Mouse (Mus musculus): Measurements from ENCODE around the gene Dcaf8. TPM values are rescaled to one million over a fixed set of nuclear protein-coding genes. Genes with fewer than 3 reads are reported as not detected.
"Not testable (repeated sequence)": the region's sequence is repeated elsewhere in the genome, so short reads cannot be mapped to it uniquely, and the experiment has no call there.

The Dcaf8 gene
- polyA plus RNA-seq, 1 experiment from 2014 or later = 133 TPM

- H3K4me3 ChIP-seq = no peak overlapping the region
- no peak overlapping the region for H3K9ac ChIP-seq (replicated peaks)
- no peaks in the 10 kb centered on the region for H3K36me3 ChIP-seq
- H3K27me3 ChIP-seq = no peaks in the 10 kb centered on the region
- H3K27ac ChIP-seq (replicated peaks) = no peak overlapping the region
- no peaks in the 10 kb centered on the region for H3K9me3 ChIP-seq
- no peak overlapping the region for H3K4me2 ChIP-seq (replicated peaks)
- WGBS = 97% methylated on average over 2 of the region's 2 CpGs
- no peak for ATAC-seq (ENCODE audit: low FRiP score, low read depth)
- H3K4me1 ChIP-seq = no peaks in the 10 kb centered on the region
These were observed 80.3 kb downstream of the Dcaf8 start for GRCm38 (mm10) chr1:172228209-172228608.

- Histone ChIP-seq H3K9ac (replicated peaks) (no peak overlapping the region), H3K27me3 (no peaks in the 10 kb centered on the region), H3K27ac (replicated peaks) (no peak overlapping the region), H3K9me3 (no peaks in the 10 kb centered on the region), H3K4me3 (no peak overlapping the region), H3K36me3 (no peaks in the 10 kb centered on the region), H3K4me1 (no peaks in the 10 kb centered on the region), H3K4me2 (replicated peaks) (no peak overlapping the region)
- WGBS = 86% methylated on average over 1 of the region's 1 CpGs
- ATAC-seq (ENCODE audit: low FRiP score, low read depth) = no peak
These were observed 81.3 kb downstream of the Dcaf8 start for GRCm38 (mm10) chr1:172229215-172229614.

DNA sequence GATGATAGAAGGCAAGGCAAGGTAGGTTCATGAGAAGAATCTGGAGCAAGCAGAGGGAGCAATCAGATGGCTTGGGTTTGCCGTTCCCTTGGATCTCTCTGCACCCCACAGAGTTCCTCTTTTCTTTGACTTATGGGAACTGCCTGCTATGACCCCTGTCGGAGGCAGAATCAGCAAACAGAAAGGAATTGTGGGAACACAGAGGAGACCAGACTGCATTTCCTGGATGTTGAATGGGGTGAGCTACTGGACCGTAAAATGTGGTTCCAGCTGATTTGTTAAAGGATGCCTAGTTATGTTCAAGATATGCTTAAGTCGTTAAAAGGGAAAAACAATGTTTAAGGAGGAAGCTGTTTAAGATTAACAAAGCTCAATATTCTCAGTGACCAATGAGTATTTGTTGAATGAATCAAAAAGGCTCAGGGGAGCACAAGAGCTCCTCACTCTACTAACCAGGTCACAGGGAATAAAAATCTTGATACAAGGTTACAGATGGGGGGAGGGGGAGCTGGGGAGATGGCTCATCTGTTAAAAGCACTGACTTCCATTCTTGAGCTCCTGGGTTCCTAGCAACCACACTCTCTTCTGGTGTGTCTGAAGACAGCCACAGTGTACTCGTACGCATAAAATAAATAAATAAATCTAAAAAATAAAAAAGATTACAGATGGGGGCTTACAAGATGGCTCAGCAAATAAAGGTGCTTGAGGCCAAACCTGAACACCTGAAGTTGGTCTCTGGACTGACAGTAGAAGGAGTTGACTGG, 93.2 kb downstream of the Dcaf8 start:
- Histone ChIP-seq H3K9me3 (no peaks in the 10 kb centered on the region), H3K36me3 (no peaks in the 10 kb centered on the region), H3K9ac (replicated peaks) (no peak overlapping the region), H3K4me2 (replicated peaks) (no peak overlapping the region), H3K27me3 (peaks cover 19% of the 10 kb centered on the region), H3K4me3 (no peak overlapping the region), H3K4me1 (peaks cover 22% of the 10 kb centered on the region), H3K27ac (replicated peaks) (no peak overlapping the region)
- ATAC-seq (ENCODE audit: low FRiP score, low read depth) = no peak
- WGBS = 32% methylated on average over 6 of the region's 6 CpGs

GRCm38 (mm10) chr1:172242401-172242800, 94.5 kb downstream of the Dcaf8 start:
- Histone ChIP-seq H3K36me3 (no peaks in the 10 kb centered on the region), H3K4me1 (peaks cover 22% of the 10 kb centered on the region), H3K9ac (replicated peaks) (no peak overlapping the region), H3K27ac (replicated peaks) (0 out of 2 replicates have a peak overlapping the region, but pooled peaks have one; percentile 30), H3K27me3 (peaks cover 19% of the 10 kb centered on the region), H3K4me3 (no peak overlapping the region), H3K4me2 (replicated peaks) (no peak overlapping the region), H3K9me3 (no peaks in the 10 kb centered on the region)
- ATAC-seq (ENCODE audit: low FRiP score, low read depth) = peak; percentile 83
- WGBS = 21% methylated on average over 2 of the region's 2 CpGs

DNA sequence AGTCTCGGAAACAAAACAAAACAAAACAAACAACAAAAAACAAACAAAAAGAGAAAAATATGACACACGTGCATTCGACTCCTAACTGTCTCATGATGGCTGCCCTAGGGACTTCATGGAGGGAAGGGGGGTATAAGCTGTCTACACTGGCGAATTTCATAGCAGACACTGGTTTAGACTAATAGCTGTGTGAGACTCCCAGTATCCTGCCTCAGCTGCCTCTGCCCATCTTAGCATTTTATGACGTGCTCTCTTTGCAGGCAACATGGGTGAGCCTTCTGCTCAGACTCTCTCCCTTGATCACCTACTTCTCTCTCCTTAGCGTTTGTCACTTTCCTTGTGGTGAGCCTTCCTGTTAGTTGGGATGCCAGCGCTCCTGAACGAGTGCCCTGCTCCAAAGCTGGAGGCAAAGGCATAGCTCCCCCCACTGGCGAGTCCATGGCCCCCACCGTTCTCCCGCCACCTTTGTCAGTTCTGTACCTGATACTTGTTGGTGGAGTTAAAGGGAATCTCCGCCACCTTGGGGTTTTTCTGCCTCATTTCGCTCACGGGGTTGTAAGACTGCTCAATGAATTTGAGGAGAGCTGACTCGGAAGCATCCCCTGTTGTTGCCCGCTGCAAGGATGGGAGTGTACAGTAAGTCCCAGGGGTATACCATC, 95.8 kb downstream of the Dcaf8 start:
- Histone ChIP-seq H3K9me3 (no peaks in the 10 kb centered on the region), H3K4me3 (no peak overlapping the region), H3K27ac (replicated peaks) (no peak overlapping the region), H3K9ac (replicated peaks) (no peak overlapping the region), H3K4me1 (peaks cover 22% of the 10 kb centered on the region), H3K27me3 (peaks cover 19% of the 10 kb centered on the region), H3K4me2 (replicated peaks) (no peak overlapping the region; the same call in 1 of the 2 replicates), H3K36me3 (no peaks in the 10 kb centered on the region)
- ATAC-seq (ENCODE audit: low FRiP score, low read depth) = no peak
- 29% methylated on average over 16 of the region's 16 CpGs for WGBS

- not testable (repeated sequence) for H3K9ac ChIP-seq (replicated peaks); H3K27ac ChIP-seq (replicated peaks); H3K9me3 ChIP-seq; H3K4me3 ChIP-seq; ATAC-seq (ENCODE audit: low FRiP score, low read depth); H3K36me3 ChIP-seq
- Histone ChIP-seq H3K4me1 (peaks cover 22% of the 10 kb centered on the region), H3K27me3 (peaks cover 19% of the 10 kb centered on the region), H3K4me2 (replicated peaks) (0 out of 2 replicates have a peak overlapping the region, but pooled peaks have one; percentile 4)
- 48% methylated on average over 23 of the region's 23 CpGs for whole genome bisulfite sequencing
These were observed 96.8 kb downstream of the Dcaf8 start for GRCm38 (mm10) chr1:172244645-172245044.

Other genes with a start within 250 kb of the Dcaf8 start
- not detected in 2 replicates for gene Slamf6, start 230.6 kb upstream of the Dcaf8 start, polyA plus RNA-seq (2016; fragmentation: Nextera tagmentation; extraction: Ambion mirVana)
- gene Vangl2, start 119.6 kb upstream of the Dcaf8 start, polyA plus RNA-seq (2016; fragmentation: Nextera tagmentation; extraction: Ambion mirVana) = 56.9 and 60.9 TPM in 2 replicates
- gene Nhlh1, start 90.5 kb upstream of the Dcaf8 start, polyA plus RNA-seq (2016; fragmentation: Nextera tagmentation; extraction: Ambion mirVana) = 11.1 and 11.5 TPM in 2 replicates
- gene Copa, start 65.6 kb upstream of the Dcaf8 start, polyA plus RNA-seq (2016; fragmentation: Nextera tagmentation; extraction: Ambion mirVana) = 219 and 220 TPM in 2 replicates
- gene Ncstn, start 65.3 kb upstream of the Dcaf8 start, polyA plus RNA-seq (2016; fragmentation: Nextera tagmentation; extraction: Ambion mirVana) = 123 and 128 TPM in 2 replicates
- gene Pex19, start 21.3 kb upstream of the Dcaf8 start, polyA plus RNA-seq (2016; fragmentation: Nextera tagmentation; extraction: Ambion mirVana) = 168 and 185 TPM in 2 replicates
- gene Pea15a, start 58.7 kb downstream of the Dcaf8 start, polyA plus RNA-seq (2016; fragmentation: Nextera tagmentation; extraction: Ambion mirVana) = 350 and 356 TPM in 2 replicates
- gene Casq1, start 71.8 kb downstream of the Dcaf8 start, polyA plus RNA-seq (2016; fragmentation: Nextera tagmentation; extraction: Ambion mirVana) = 1.9 and 2.1 TPM in 2 replicates
- gene Atp1a4, start 110.3 kb downstream of the Dcaf8 start, polyA plus RNA-seq (2016; fragmentation: Nextera tagmentation; extraction: Ambion mirVana) = not detected in 2 replicates
- 103 and 106 TPM in 2 replicates for gene Igsf8, start 113.6 kb downstream of the Dcaf8 start, polyA plus RNA-seq (2016; fragmentation: Nextera tagmentation; extraction: Ambion mirVana)
- 12.8 and 13.2 TPM in 2 replicates for gene Atp1a2, start 150.0 kb downstream of the Dcaf8 start, polyA plus RNA-seq (2016; fragmentation: Nextera tagmentation; extraction: Ambion mirVana)
- gene Kcnj9, start 181.2 kb downstream of the Dcaf8 start, polyA plus RNA-seq (2016; fragmentation: Nextera tagmentation; extraction: Ambion mirVana) = 1.7 and 2.7 TPM in 2 replicates
- gene Kcnj10, start 193.1 kb downstream of the Dcaf8 start, polyA plus RNA-seq (2016; fragmentation: Nextera tagmentation; extraction: Ambion mirVana) = 0.64 and 0.85 TPM in 2 replicates
- 10.7 and 11.4 TPM in 2 replicates for gene Pigm, start 228.5 kb downstream of the Dcaf8 start, polyA plus RNA-seq (2016; fragmentation: Nextera tagmentation; extraction: Ambion mirVana)

Data from midbrain, embryonic 12.5 days (tissue).